ENCODE assay signal across 8 mouse cellular contexts in the genomic region with DNA sequence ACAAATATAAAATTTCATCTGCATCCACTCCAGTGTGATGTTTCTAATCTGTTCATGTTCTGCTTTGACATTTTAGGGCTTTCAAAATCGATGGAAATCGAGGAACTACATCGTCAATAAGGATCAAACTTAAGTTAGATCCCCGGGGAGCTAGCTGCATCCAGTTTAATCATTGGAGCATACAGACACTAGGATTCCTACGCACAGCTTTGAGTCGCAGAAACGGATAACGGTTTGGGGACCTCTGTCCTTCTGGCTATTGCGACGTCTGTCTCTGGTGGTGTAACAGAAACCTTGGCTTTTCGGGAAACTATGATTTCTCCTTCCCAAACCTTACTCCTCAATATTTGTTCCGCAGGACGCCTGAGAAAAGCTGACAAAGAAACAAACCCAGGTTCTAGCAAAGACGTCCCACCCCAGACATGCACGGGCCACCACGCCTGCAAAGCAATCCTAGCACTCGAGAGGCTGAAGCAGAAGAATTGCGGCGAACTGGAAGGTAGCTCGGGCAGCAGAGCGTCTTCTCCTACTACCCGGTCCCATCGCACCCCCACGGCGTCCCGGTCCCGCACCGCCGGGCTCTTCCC. TPM values are rescaled to one million over a fixed set of nuclear protein-coding genes. Genes with fewer than 3 reads are reported as not detected.
DNase-seq lines count a peak whose midpoint lies in the region; ATAC-seq and TF ChIP-seq lines count a peak whose summit lies in the region.

No protein-coding gene starts in this region.

- peak overlapping the region; percentile 22; the same call in 1 of the 2 replicates for H3K27ac ChIP-seq in brown adipose tissue, adult 24 weeks (replicated peaks; ENCODE audit: low read depth, low read length)
- peak overlapping the region; percentile 92 for H3K27ac ChIP-seq in liver, postnatal 0 days (ENCODE audit: low read depth)

- no peak for ATAC-seq in liver, postnatal 0 days

- TF ChIP-seq EP300 in liver, postnatal 0 days (IDR thresholded peaks at IDR 0.05; ENCODE audit: low read depth): no peak

- no peak for TF ChIP-seq CTCF in lung, adult 2 months (IDR thresholded peaks at IDR 0.05; ENCODE audit: insufficient read depth, low read length)
- TF ChIP-seq CTCF in liver, postnatal 0 days (IDR thresholded peaks at IDR 0.05; ENCODE audit: low read depth): no peak

- H3K9me3 ChIP-seq in liver, postnatal 0 days (ENCODE audit: low read length): no peaks in the 10 kb centered on the region

- H3K4me2 ChIP-seq in liver, postnatal 0 days (ENCODE audit: low read depth, low read length): peak overlapping the region; percentile 97

- TF ChIP-seq POLR2A in lung, adult 2 months (IDR thresholded peaks at IDR 0.05; ENCODE audit: borderline replicate concordance, extremely low read depth, low read depth, low read length): no peak

- WGBS in lung, adult 2 months: 2% methylated on average over 29 of the region's 29 CpGs
- WGBS in liver, postnatal 0 days (ENCODE audit: insufficient replicate concordance): under 1% methylated on average over 29 of the region's 29 CpGs

- H3K4me1 ChIP-seq in lung, adult 2 months (ENCODE audit: control insufficient read depth, insufficient read depth, low read length): no peaks in the 10 kb centered on the region; the same call in 1 of the 2 replicates
- no peaks in the 10 kb centered on the region for H3K4me1 ChIP-seq in brown adipose tissue, adult 24 weeks (ENCODE audit: control insufficient read depth, insufficient read depth, insufficient read length, low read length)
- peaks cover 12% of the 10 kb centered on the region for H3K4me1 ChIP-seq in liver, postnatal 0 days (ENCODE audit: insufficient read depth)

- H3K36me3 ChIP-seq in liver, postnatal 0 days (replicated peaks; ENCODE audit: insufficient read depth, low read length): peaks cover 13% of the 10 kb centered on the region

- DNase-seq in lung, adult 2 months: no peak
- DNase-seq in lung, postnatal 10 days: no peak
- peak; percentile 24 to 30 for DNase-seq in frontal cortex, postnatal 36 days (ENCODE audit: low spot score in 2 of 2)
- DNase-seq in liver, postnatal 0 days: no peak
- no peak for DNase-seq in thymus, postnatal 0 days (ENCODE audit: low spot score)
- DNase-seq in layer of hippocampus, postnatal 10 days (ENCODE audit: low spot score in 2 of 2): no peak
- DNase-seq in ovary, postnatal 36 days (ENCODE audit: low spot score): no peak

- H3K9ac ChIP-seq in liver, postnatal 0 days (replicated peaks): peak overlapping the region; percentile 95

- H3K4me3 ChIP-seq in lung, adult 2 months (replicated peaks; ENCODE audit: extremely low read depth, low read depth, low read length): peak overlapping the region; percentile 90
- H3K4me3 ChIP-seq in brown adipose tissue, adult 24 weeks (ENCODE audit: insufficient read depth, low read depth, low read length): peak overlapping the region; percentile 81
- H3K4me3 ChIP-seq in liver, postnatal 0 days (ENCODE audit: low read depth, low read length): peak overlapping the region; percentile 94

- H3K27me3 ChIP-seq in liver, postnatal 0 days (ENCODE audit: insufficient read depth, low read length): no peaks in the 10 kb centered on the region

RNA-seq across cellular contexts. Expression of a gene that starts 16.4 kb away (rescaled TPM):
- 9.7 and 12.6 TPM in 2 replicates for polyA plus RNA-seq in lung, adult 2 months (2012; rRNA removed)
- 136 and 154 TPM in 2 replicates for polyA plus RNA-seq in brown adipose tissue, adult 24 weeks (2012; ENCODE audit: insufficient read depth, insufficient read length, missing spikeins)
- 40.8 and 48.0 TPM in 2 replicates for polyA plus RNA-seq in liver, postnatal 0 days (2015; fragmentation: Nextera tagmentation; extraction: Ambion mirVana)
- polyA plus RNA-seq in thymus, postnatal 0 days (2015; fragmentation: Nextera tagmentation; extraction: Ambion mirVana): 69.1 and 77.9 TPM in 2 replicates
- 100 to 1,000 TPM; 263 to 293 TPM for total RNA-seq in layer of hippocampus, postnatal 10 days (2021)

RNA-seq across cellular contexts. Expression of a gene that starts 52.1 kb away (rescaled TPM):
- not detected in 2 replicates for polyA plus RNA-seq in lung, adult 2 months (2012; rRNA removed)
- polyA plus RNA-seq in brown adipose tissue, adult 24 weeks (2012; ENCODE audit: insufficient read depth, insufficient read length, missing spikeins): not detected in 2 replicates
- polyA plus RNA-seq in liver, postnatal 0 days (2015; fragmentation: Nextera tagmentation; extraction: Ambion mirVana): 0.12 and 0.21 TPM in 2 replicates
- polyA plus RNA-seq in thymus, postnatal 0 days (2015; fragmentation: Nextera tagmentation; extraction: Ambion mirVana): 0.05 TPM in 1 of 2 replicates, not detected in the other
- total RNA-seq in layer of hippocampus, postnatal 10 days (2021): 10 to 100 TPM; 10.6 TPM

Comparison
In these comparisons a context has a peak if more than half of its experiments do, and no peak if none do; other contexts are left out.
1. DNase-seq: peak in frontal cortex, postnatal 36 days (2 of 2); none in lung, adult 2 months (single experiment), lung, postnatal 10 days (single experiment), liver, postnatal 0 days (single experiment), thymus, postnatal 0 days (single experiment), layer of hippocampus, postnatal 10 days (0 of 2) and ovary, postnatal 36 days (single experiment).
2. Peak in every context shown above with its lines, with median percentiles within 50 percentile points of each other: H3K4me3 ChIP-seq.